In the genomic region with DNA sequence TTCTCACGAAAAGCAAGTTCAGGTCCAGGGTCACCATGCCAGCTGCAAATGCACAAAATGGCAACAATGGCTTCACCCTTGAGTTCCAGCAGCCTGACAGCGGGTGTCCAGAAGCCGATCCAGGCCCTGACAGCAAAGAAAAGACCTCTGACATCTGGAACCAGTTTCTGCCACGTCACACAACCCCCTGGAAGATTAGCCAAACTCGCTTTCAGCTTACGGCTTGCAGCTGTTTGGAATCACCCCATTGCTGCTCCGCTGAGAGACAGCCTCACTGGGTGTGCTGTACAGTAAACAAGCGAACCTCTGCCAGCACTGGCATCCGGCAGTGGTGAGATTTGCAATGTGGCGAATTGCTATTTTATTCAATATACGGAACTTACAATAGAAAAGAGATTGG, we compare ENCODE assay signal across 9 mouse cellular contexts. TPM values are rescaled to one million over a fixed set of nuclear protein-coding genes. Genes with fewer than 3 reads are reported as not detected.
DNase-seq lines count a peak whose midpoint lies in the region; ATAC-seq and TF ChIP-seq lines count a peak whose summit lies in the region.
"Had no signal": no experiment of that assay in that cellular context is flagged by ENCODE, and none has a peak within 500 bp of the region (broad histone marks: within the 10 kb centered on the region; RNA-seq: fewer than 3 reads in every experiment).

No protein-coding gene starts in this region.

- peaks cover 51% of the 10 kb centered on the region for H3K4me1 ChIP-seq in intestine, embryonic 14.5 days (replicated peaks; ENCODE audit: control insufficient read depth, insufficient read depth, low read length)
- H3K4me1 ChIP-seq in intestine, postnatal 0 days (replicated peaks; ENCODE audit: control insufficient read depth, insufficient read depth, low read length): peaks cover 3% of the 10 kb centered on the region; the same call in 1 of the 2 replicates
- H3K4me1 ChIP-seq in intestine, embryonic 15.5 days (replicated peaks): peaks cover 18% of the 10 kb centered on the region; the same call in 1 of the 2 replicates

- H3K36me3 ChIP-seq in intestine, embryonic 14.5 days (ENCODE audit: control insufficient read depth, insufficient read depth, low read length): no peaks in the 10 kb centered on the region
- H3K36me3 ChIP-seq in intestine, postnatal 0 days (ENCODE audit: control insufficient read depth, insufficient read depth): no peaks in the 10 kb centered on the region
- H3K36me3 ChIP-seq in intestine, embryonic 15.5 days: no peaks in the 10 kb centered on the region
- H3K36me3 ChIP-seq: midbrain, embryonic 12.5 days had no signal

- ATAC-seq in intestine, embryonic 14.5 days (replicated peaks; ENCODE audit: low FRiP score, low TSS enrichment, low read depth): no peak
- no peak for ATAC-seq in intestine, postnatal 0 days
- ATAC-seq in intestine, embryonic 15.5 days: no peak

- no peaks in the 10 kb centered on the region for H3K9me3 ChIP-seq in intestine, embryonic 14.5 days (ENCODE audit: control insufficient read depth, low read length)
- H3K9me3 ChIP-seq in intestine, postnatal 0 days (ENCODE audit: control insufficient read depth): no peaks in the 10 kb centered on the region
- H3K9me3 ChIP-seq in intestine, embryonic 15.5 days: no peaks in the 10 kb centered on the region
- H3K9me3 ChIP-seq: midbrain, embryonic 12.5 days had no signal

- no peak overlapping the region for H3K4me2 ChIP-seq in intestine, embryonic 14.5 days (ENCODE audit: low read length)
- H3K4me2 ChIP-seq in intestine, postnatal 0 days (replicated peaks; ENCODE audit: low read depth): no peak overlapping the region
- H3K4me2 ChIP-seq in intestine, embryonic 15.5 days (replicated peaks): no peak overlapping the region
- H3K4me2 ChIP-seq: midbrain, embryonic 12.5 days had no signal

- DNase-seq in intestine, embryonic 14.5 days (ENCODE audit: low spot score): no peak
- DNase-seq in gastrocnemius, adult 18-20 months (ENCODE audit: low spot score): peak; percentile 76
- DNase-seq in lung, postnatal 36 days: peak; percentile 72
- no peak for DNase-seq in layer of hippocampus, adult 9-10 months (ENCODE audit: low spot score)
- DNase-seq in cerebellum, adult 9-10 months: no peak
- no peak for DNase-seq in thymus, adult 18-20 months

- H3K27ac ChIP-seq in intestine, embryonic 14.5 days (ENCODE audit: low read depth): peak overlapping the region; percentile 24
- no peak overlapping the region for H3K27ac ChIP-seq in intestine, postnatal 0 days (ENCODE audit: low read depth, low read length)
- peak overlapping the region; percentile 69 for H3K27ac ChIP-seq in intestine, embryonic 15.5 days
- H3K27ac ChIP-seq: midbrain, embryonic 12.5 days had no signal

- H3K27me3 ChIP-seq in intestine, embryonic 14.5 days (replicated peaks; ENCODE audit: control insufficient read depth, insufficient read depth, low read length): no peaks in the 10 kb centered on the region
- H3K27me3 ChIP-seq in intestine, postnatal 0 days (replicated peaks; ENCODE audit: control insufficient read depth, insufficient read depth, low read length): no peaks in the 10 kb centered on the region
- no peaks in the 10 kb centered on the region for H3K27me3 ChIP-seq in intestine, embryonic 15.5 days (replicated peaks)

- H3K4me3 ChIP-seq in intestine, embryonic 14.5 days (ENCODE audit: low read depth, low read length): no peak overlapping the region
- H3K4me3 ChIP-seq in intestine, postnatal 0 days (ENCODE audit: low read depth, low read length): no peak overlapping the region
- no peak overlapping the region for H3K4me3 ChIP-seq in intestine, embryonic 15.5 days (replicated peaks)
- H3K4me3 ChIP-seq: midbrain, embryonic 12.5 days had no signal

- WGBS in intestine, embryonic 14.5 days: 46% methylated on average over 11 of the region's 11 CpGs
- WGBS in intestine, postnatal 0 days: 71% methylated on average over 11 of the region's 11 CpGs
- 48% methylated on average over 11 of the region's 11 CpGs for WGBS in intestine, embryonic 15.5 days

- no peak for TF ChIP-seq CTCF in intestine, postnatal 0 days (IDR thresholded peaks at IDR 0.05; ENCODE audit: low read depth)

- no peak overlapping the region for H3K9ac ChIP-seq in intestine, embryonic 14.5 days (ENCODE audit: low read length)
- no peak overlapping the region for H3K9ac ChIP-seq in intestine, postnatal 0 days (ENCODE audit: low read depth, low read length)
- H3K9ac ChIP-seq in intestine, embryonic 15.5 days: no peak overlapping the region
- H3K9ac ChIP-seq: midbrain, embryonic 12.5 days had no signal

RNA-seq across cellular contexts. Expression of a gene that starts 18.8 kb away (rescaled TPM):
- polyA plus RNA-seq in intestine, embryonic 14.5 days (2014; fragmentation: Nextera tagmentation; extraction: Ambion mirVana): 14.1 and 15.0 TPM in 2 replicates
- polyA plus RNA-seq in intestine, postnatal 0 days (2015; fragmentation: Nextera tagmentation; extraction: Ambion mirVana): 4.5 and 4.8 TPM in 2 replicates
- 1 to 10 TPM; 1.2 to 1.3 TPM for total RNA-seq in gastrocnemius, adult 18-20 months (2021)
- polyA plus RNA-seq in intestine, embryonic 15.5 days (2015; fragmentation: Nextera tagmentation; extraction: Ambion mirVana): 9.2 and 9.7 TPM in 2 replicates

Comparison
In these comparisons a context has a peak if more than half of its experiments do, and no peak if none do; other contexts are left out.
1. DNase-seq: peak in gastrocnemius, adult 18-20 months (single experiment) and lung, postnatal 36 days (single experiment); none in intestine, embryonic 14.5 days (single experiment), layer of hippocampus, adult 9-10 months (single experiment), cerebellum, adult 9-10 months (single experiment) and thymus, adult 18-20 months (0 of 2).